Mouse (Mus musculus) liver, adult 2 months (tissue): ENCODE data around the gene Mlycd.

Experiments
- CTCF ChIP-seq: fragments of 200-500 bp; IDR thresholded peaks from 2 replicates; pipeline ENCODE4 v1.5.1; 2011; ENCODE audit warnings: low read depth, low read length, control low read depth
- POLR2A ChIP-seq: fragments of 200-500 bp; IDR thresholded peaks from 2 replicates; pipeline ENCODE4 v1.6.1; 2011; ENCODE audit warnings: low read length, control low read depth; ENCODE audit not compliant: insufficient read depth; ENCODE audit errors: extremely low read depth

DNA sequence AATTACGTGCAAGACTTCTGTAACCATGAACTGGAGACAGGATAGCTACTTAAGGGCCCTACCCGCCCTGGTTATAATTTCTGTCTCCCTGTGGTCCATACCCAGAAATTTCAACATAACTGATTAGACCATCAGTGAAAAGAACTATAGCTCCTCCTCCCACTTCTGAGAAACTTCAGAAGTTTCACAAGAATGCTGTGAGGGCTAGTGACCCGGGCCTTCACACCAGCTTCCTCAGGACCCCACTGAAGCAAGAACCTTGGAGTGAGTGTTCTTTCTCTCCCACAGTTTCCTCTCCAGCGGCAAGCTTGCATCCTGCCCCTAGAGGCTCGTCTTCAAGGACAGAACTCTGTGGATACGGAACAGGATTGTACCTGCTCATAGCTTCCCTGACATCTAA lies 8.8 kb upstream of the Mlycd start:
- TF ChIP-seq CTCF (no peak), POLR2A (no peak)
